Mouse (Mus musculus): ENCODE results near the gene Stx18.

DNA sequence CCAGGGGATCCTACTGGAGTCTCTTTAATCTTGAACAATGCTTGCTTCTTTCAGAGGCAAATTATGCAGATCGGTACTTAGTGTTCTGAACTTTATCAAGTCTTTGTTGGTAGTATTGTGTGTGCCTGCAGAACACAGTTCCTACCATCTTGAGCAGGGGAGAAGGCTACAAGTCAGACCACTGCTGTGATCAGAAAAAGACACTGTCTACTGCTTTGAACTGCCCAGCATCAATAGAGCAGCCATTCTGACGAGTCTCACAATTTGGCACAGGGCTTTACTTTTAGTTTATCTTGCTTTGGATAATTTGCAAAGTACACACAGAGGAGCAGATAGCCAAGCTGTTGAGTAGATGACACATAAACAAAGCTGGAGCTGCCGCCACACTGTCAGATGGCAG, 52.0 kb downstream of the Stx18 start:
- TF ChIP-seq CTCF (IDR thresholded peaks at IDR 0.05; ENCODE audit: borderline replicate concordance, insufficient read depth, low read depth, low read length), result no peak
- TF ChIP-seq POLR2A (IDR thresholded peaks at IDR 0.05; ENCODE audit: borderline replicate concordance, insufficient read depth, low read length), result no peak

Measured in cerebellum, adult 2 months (tissue).